Mouse (Mus musculus) stomach, postnatal 0 days (tissue): Measurements from ENCODE around the gene Zfp870.

ENCODE experiments used
- CTCF ChIP-seq: IDR thresholded peaks from 2 replicates; pipeline ENCODE4 v1.5.1; 2016; ENCODE audit warnings: antibody characterized with exemption, low read depth, mild to moderate bottlenecking, moderate library complexity
- EP300 ChIP-seq: optimal IDR thresholded peaks from 2 replicates; pipeline ENCODE3; 2016; ENCODE audit warnings: antibody characterized with exemption

DNA sequence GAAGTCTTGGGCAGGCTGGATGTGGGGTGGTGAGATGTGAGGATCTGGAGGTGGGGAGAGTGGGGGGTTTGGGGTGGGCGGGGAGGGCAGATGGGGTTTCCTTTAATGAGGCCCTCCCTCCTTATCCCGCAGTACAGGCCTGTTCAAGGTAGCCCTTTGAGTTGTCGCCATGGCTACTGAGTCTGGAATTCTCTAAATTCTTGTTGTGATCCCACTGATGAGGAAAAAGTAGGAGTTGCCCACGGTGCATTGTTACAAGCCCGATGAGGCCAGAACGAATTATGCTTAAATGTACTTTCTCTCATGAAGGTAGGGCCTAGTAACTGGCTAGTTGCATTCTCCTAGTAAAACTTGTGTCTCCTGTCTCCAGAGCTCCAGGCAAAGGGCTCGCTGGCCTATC, 39.9 kb downstream of the Zfp870 start:
- no peak for TF ChIP-seq CTCF
- TF ChIP-seq EP300: no peak
